Mouse (Mus musculus): Measurements from ENCODE around the gene Cecr2.
A peak's percentile ranks its signal among the peaks of the same experiment; 100 is the strongest.
"Not testable (repeated sequence)": the region's sequence is repeated elsewhere in the genome, so short reads cannot be mapped to it uniquely, and the experiment has no call there.

Gene Cecr2

GRCm38 (mm10) chr6:120773763-120774162 is 107.6 kb downstream of the Cecr2 start:
- no peak for DNase-seq

- no peak for DNase-seq
Observed at GRCm38 (mm10) chr6:120776286-120776685, 110.1 kb downstream of the Cecr2 start.

- DNase-seq, result no peak
Observed at GRCm38 (mm10) chr6:120777533-120777932, 111.4 kb downstream of the Cecr2 start.

GRCm38 (mm10) chr6:120778226-120778625 is 112.1 kb downstream of the Cecr2 start:
- no peak for DNase-seq

- no peak for DNase-seq
Observed at GRCm38 (mm10) chr6:120782948-120783347, 116.8 kb downstream of the Cecr2 start.

- no peak for DNase-seq
Observed at GRCm38 (mm10) chr6:120784351-120784750, 118.2 kb downstream of the Cecr2 start.

GRCm38 (mm10) chr6:120788068-120788607 is 122.0 kb downstream of the Cecr2 start:
- no peak for DNase-seq

- DNase-seq, result peak; percentile 23 to 27
Observed at GRCm38 (mm10) chr6:120788904-120789303, 122.7 kb downstream of the Cecr2 start.

GRCm38 (mm10) chr6:120790153-120790552 is 124.0 kb downstream of the Cecr2 start:
- DNase-seq, result no peak

- no peak for DNase-seq
Observed at GRCm38 (mm10) chr6:120790717-120791116, 124.5 kb downstream of the Cecr2 start.

- DNase-seq, result no peak
Observed at GRCm38 (mm10) chr6:120792947-120793346, 126.8 kb downstream of the Cecr2 start.

- no peak for DNase-seq
Observed at GRCm38 (mm10) chr6:120795422-120796086, 129.4 kb downstream of the Cecr2 start.

- no peak for DNase-seq
Observed at GRCm38 (mm10) chr6:120796111-120796510, 129.9 kb downstream of the Cecr2 start.

GRCm38 (mm10) chr6:120798019-120798418 is 131.8 kb downstream of the Cecr2 start:
- no peak for DNase-seq

- DNase-seq, result no peak
Observed at GRCm38 (mm10) chr6:120798905-120799304, 132.7 kb downstream of the Cecr2 start.

GRCm38 (mm10) chr6:120799581-120800041 is 133.4 kb downstream of the Cecr2 start:
- no peak for DNase-seq

GRCm38 (mm10) chr6:120806999-120807737 is 141.0 kb downstream of the Cecr2 start:
- no peak for DNase-seq

GRCm38 (mm10) chr6:120807738-120808081 is 141.5 kb downstream of the Cecr2 start:
- no peak for DNase-seq

- not testable (repeated sequence) for DNase-seq
Observed at GRCm38 (mm10) chr6:120811999-120812398, 145.8 kb downstream of the Cecr2 start.

- DNase-seq, result no peak
Observed at GRCm38 (mm10) chr6:120819294-120819693, 153.1 kb downstream of the Cecr2 start.

GRCm38 (mm10) chr6:120820144-120820543 is 154.0 kb downstream of the Cecr2 start:
- DNase-seq, result no peak
